Mouse (Mus musculus) telencephalon, adult 2 months (tissue): Measurements from ENCODE around the gene Cacna1b.

Source experiments
- DNase-seq: peaks from one replicate; pipeline ENCODE4 v3.0.0-alpha.2; 2011; ENCODE audit warnings: low read depth, low spot score

The Cacna1b gene

DNA sequence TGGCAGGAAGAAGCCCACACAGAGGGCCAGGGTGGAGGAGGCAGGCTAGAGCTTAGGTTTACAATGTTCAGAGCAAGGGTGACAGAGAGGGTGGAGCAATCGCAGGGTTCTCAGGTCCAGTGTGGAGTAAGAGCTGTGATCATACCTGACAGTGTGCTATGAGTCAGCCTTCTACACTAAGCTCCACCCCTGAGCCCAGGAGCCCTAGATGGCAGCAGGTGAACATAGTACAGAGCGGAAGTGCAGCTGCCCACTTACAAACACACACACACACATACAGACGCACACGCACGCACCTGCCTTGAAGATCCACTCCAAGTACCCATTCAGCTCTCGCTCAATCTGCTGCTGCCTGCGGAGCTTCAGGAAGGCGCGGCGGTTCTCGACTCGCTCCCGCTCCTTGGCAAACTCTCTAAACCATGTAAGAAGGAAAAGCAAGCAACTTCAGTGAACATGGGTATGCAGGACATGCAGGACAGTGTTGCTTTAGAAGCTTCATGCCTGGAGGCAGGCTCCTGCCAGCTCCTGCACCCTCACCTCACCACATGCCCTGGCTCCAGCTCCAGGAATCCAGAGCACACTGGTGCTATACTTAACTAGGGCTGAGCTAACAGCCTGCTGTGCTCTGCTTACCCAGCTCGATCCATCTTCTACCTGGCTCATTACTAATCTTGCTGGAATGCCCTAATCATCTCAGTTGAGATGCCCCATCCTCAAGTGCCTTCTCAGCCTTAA is 43.1 kb downstream of the Cacna1b start:
- no peak for DNase-seq

DNA sequence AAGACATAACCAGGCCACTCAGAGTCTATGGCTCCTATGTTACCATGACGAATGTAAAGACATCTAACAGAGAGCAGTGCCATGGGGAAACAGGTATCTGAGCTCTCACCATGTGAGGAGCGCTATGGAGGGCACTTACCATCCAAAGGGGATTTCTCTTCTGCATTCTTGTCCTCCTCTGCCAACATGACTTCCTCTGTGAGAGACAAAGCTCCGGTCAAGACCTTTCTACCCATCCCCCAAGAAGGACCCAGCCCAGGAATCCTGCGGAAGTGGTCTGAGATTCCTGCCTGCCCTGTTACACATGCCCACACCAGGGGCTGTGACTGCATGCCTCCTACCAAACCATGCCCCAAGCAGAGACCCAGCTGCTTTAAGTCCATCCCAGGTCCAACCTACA is 44.0 kb downstream of the Cacna1b start:
- DNase-seq, result no peak

DNA sequence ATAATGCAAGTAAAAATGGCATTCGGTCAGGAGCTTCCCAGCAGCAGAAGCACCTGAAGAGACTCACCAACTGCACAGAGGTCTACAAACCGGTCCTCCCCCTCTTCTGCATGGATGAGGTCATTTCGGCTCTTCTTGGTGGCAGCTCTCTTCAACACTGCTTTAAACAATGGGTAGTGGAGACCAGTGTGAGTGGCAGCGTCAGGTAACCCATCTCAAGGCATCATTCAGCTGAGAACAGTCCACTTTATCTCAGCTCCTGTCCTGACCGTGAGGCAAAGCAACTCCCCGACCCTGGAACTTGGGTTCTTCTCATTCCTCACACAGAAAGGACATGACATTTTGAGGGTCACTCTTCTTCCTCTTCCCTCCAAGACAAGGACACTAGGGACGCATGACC is 45.0 kb downstream of the Cacna1b start:
- DNase-seq, result no peak

DNA sequence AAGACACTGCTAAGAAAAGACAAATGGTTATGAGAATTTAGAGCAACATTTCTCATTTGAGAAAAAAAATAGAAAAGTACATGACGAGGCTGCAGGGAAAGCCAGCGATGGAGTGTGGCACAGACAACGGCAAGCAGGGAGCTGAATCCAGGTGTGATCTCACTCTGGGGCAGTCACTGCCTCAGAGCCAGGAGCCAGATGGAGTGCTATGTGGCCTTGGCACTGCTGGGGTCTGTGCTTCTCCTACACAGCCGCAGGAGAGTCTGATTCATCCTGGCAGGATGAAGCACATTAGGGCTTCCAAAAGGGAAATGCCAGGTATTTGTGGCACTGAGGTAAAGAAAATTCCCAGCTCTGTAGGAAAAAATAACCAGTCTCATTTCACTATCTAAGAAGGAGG is 45.5 kb downstream of the Cacna1b start:
- DNase-seq, result peak; percentile 85

DNA sequence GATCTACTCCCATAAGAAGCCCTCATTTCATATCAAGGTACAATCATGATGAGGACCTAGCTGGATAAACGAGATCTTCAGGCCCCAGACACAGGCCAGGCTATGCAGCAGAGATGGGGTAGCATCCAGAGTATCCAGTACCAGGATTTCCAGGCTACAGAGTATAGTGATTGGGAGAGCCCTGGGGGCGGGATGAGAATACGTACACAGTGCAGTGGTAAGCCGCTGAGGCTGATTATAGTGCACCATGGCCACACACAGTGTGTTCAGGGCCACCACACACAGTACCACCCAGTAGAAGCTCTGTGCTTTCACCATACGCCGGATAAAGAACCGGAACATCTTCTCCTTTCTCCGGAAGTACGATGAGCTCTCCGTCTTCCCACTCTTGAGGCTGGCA is 57.0 kb downstream of the Cacna1b start:
- no peak for DNase-seq

DNA sequence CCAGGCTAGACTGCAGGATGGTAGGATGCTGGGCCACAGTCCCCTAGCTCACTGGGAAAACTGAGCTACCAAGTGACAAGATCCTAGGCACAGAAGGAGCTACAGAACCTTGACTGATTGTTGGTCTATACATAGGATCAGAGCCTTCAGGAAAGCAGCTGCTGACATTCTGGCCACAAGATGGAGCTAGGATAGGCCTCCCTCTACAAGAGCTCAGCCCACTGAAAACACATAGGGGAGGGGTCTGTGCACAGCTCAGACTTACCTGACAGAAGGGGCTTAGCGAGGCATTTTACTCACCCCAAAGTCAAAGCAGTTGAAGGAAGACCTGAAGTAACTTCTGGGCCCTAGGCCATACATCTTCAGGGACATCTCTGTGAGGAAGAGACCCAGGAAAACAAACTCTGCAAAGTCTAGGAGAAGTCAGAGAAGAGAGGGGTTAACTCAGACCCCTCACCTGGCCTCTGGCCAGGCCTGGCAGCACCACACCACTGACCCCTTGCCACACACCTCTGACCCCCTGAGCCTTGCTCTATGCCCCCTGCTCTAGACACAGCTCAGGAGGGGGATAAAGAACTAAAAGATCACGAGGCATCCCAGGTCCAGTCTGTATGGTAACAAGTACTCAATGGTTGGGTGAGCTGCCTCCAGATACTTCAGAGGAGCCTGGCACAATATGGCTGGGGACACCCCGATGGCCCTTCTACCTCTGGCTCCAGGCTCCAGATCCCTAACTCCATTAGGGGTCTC is 60.6 kb downstream of the Cacna1b start:
- DNase-seq, result no peak

DNA sequence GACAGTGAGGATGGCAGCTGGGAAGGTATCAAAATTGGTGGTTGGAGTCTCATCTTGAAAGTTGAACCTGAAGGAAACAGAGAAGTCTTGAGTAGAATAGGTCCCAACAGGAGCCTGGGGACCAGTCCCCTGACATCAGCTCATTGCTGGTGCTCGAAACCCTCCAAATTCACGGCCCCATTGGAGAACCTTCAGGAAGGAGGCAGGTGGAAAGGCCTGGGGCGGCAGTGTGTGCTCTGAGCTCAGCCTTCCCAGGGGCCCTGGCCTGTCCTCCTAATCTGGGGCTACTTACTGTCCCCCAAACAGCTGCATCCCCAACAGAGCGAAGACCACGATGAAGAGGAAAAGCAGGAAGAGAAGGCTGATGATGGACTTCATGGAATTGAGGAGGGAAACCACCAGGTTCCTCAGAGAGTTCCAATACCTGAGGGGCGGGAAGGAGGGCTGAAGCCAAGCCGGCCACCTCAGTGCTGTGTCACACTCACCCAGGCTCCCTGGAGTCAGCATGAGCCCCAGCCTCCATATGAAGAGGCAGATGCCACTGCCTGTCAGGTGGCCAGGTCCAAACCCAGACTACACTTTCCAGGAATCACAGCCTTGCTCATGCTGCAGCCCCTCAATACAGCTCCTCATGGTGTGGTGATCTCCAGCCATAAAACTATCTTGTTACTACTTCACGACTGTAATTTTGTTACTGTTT is 65.5 kb downstream of the Cacna1b start:
- DNase-seq, result no peak

DNA sequence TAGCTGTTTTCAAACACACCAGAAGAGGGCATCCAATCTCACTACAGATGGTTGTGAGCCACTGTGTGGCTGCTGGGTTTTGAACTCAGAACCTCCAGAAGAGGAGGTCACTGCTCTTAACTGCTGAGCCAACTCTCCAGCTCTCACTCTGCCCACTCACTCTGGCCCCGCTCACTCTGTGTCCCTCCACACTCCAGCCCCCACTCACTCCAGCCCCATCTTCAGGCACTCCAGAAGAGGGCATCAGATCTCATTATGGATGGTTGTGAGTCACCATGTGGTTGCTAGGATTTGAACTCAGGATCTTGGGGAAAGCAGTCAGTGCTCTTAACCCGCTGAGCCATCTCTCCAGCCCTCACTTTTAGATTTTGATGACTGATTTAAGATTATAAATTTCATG is 70.6 kb downstream of the Cacna1b start:
- no peak for DNase-seq

DNA sequence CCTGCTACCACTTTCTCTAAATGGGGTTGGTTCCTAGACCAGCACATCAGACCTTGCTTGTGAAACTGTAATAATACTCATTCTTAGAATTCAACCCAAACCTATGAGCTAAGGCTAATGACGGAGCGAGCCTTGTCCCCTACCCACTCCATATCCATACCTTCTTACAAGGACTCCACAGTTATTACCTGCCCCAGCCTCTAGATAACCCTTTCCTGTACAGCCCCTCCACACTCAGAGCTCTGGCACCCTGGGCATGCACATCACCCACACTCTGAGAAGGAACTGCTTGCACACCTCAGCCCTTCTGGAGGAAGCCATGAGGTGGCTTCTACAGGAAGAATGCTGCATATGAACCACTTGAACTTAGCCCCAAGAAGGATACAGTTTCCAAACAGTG is 72.6 kb downstream of the Cacna1b start:
- no peak for DNase-seq

DNA sequence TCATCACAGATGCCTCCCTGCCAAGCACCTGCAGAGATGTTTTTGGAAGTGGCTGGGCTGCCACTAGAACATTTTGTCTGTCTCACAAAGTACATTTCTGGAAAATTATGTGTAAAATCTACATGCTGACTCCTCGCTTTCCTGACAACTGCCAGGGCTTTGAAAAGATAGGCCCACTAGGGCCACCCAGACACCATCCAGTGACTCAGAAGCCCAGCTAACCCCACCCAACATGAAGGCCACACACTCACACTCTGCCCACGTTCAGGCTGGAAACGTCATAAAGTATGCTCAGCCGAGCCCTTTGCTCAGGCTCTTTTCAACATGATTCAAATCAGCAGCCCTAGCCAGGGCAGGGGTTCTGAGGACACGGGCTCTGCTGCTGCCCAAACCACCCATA is 77.6 kb downstream of the Cacna1b start:
- no peak for DNase-seq

DNA sequence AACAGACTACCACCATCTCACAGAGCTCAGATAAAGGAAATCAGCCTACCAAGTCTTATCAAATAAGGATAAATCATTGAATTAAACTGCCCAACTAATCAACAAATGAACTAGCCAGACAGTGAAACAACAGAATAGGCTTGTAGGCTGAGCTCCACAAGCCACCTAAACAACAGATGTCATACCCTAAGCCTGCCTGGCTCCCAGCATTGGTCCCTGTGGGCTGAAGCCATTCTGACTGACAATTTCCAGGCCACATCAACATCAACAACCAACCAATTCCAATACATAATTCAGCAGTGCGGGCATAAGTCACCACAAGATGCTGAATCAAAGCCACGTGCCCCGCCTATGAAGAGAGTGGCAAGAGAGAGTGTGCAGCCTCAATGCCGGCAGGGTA is 78.2 kb downstream of the Cacna1b start:
- DNase-seq, result no peak

DNA sequence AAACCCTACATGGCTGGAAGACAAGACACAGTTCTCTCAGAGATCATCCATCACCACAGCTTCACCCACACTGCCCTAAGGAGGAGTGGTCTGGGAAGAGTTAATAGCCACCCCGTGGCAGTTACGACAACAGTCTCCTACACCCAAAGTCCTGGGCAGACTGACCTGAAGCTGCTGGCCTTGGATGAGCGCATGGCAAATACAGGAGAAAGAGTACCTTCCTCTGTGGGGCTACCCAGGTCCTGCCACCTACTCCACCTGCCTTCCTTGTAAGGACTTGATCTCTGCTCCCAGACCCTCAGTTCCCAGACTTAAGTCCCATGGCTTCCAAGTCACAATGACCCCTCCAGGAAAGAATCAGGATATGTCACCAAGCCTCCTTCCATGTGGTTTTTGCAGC is 79.7 kb downstream of the Cacna1b start:
- DNase-seq, result no peak

DNA sequence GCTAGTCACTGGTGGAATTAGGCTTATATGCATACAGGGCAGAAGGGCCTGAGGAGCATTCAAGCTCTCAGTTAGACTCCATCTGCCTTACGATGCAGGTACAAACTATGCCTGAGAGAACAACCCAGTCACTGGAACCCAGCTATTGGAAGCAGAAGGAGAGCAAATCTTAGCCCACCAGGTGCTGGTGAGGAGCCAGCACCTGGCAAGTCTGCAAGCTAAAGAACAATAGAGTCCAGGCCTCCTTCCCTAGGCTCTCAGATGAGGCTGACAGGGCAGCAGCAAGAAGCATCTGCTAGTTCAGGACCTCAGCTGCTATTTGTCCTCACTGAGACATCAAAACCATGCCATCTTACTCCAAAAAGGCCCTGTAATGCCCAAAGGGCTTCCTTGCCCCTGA is 82.2 kb downstream of the Cacna1b start:
- DNase-seq, result no peak

DNA sequence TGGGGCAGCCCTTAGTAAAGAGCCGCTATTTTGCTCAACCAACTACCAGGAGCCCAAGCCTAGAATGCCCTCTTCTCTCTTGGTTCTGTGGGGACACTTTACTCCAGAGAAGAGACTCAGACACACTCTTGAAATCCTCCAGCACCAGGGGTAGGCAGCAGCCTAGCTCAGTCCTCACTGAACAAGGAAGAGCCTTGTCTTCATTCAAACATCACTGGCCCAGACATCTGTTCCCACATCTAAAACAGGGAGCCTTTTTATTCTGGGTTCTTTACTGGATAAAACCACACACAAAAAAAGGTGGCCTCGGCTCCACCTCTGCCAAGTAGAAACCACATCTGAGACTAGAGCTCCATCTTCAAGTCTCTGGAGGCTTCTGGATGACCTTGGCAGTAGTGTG is 82.8 kb downstream of the Cacna1b start:
- DNase-seq, result no peak

DNA sequence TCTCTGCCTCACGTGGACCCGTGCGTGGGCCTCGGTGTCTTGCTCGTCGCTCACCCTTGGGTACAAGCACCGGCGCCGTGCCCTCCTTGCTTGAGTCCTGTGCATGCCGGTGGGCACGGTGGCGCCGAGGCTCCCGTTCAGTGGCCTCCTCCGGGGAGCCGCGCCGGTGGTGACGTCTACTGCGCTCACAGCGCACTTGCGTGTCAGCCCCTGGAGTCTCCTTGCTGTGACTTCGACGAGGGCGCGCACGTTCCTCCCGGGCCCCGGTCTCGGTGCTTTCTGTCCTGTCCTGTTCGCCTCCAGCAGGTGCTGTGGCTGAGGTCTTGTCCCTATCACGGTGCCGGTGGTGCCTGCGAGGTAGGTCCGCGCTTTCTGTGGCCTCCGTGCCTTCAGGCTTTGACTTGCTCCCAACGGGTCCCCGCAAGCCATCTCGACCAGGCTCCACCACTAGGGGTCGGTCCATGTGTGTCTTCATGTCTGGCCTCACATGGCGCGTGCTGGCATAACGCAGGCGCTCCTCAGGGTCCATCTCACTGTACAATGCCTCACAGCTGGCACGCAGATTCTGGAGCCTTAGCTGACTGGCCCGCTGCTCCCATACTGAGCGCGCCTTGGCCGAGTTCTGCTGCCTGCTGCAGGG is 83.8 kb downstream of the Cacna1b start:
- no peak for DNase-seq

DNA sequence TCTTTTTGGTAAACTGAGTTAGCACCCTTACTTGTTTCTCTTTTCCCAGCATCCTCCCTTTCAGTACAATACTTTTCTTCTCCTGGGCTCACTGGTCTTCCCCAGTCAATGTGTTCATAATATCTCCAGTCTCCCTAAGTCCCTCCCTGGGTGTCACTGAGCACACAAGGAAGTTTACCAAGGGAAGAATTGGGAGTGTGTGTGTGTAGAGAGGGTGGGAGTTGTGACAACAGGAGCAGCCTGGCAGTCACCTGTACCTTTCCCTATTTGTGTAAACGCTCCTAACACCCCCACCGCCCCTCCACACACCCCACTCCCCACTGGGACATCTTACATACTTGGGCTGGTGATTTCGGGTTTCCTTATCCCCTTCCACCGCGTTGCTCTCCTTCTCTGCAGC is 84.4 kb downstream of the Cacna1b start:
- DNase-seq, result no peak

DNA sequence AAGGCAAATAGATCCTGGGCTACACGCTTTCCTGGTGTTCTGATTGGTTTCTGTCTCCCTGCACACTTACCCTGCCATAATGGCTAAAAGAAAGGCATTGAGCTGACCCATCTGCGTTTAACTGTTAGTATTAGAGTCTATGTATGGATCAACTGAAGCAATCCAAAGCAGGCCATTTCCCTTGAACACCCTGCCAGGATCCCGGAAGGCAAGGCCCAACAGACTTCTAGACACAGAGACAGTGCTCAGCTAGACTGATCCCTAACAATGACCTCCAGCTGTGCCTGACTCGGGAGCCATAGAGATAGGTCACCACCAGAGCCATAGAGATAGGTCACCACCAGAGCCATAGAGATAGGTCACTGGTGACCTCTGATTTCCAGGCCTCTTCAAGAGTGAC is 84.8 kb downstream of the Cacna1b start:
- DNase-seq, result no peak

DNA sequence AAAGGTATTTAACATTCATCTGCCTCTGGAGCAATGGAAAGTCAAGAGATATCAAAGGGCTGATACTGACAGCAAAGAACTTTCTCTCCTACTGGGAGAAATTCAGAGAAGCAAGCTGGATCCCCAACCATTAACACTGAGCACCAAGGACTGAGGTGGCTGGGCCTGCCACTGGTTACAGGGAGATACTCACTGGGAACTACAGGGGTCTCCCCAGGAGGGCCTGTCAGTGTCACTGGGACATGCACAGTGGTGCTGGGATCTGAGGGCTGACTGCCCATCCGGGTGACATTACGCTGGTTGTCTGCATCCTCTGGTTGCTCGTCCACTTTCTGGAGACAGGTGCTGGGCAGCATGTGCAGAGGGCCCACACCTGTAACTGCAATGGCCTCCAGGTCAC is 85.3 kb downstream of the Cacna1b start:
- DNase-seq, result no peak

DNA sequence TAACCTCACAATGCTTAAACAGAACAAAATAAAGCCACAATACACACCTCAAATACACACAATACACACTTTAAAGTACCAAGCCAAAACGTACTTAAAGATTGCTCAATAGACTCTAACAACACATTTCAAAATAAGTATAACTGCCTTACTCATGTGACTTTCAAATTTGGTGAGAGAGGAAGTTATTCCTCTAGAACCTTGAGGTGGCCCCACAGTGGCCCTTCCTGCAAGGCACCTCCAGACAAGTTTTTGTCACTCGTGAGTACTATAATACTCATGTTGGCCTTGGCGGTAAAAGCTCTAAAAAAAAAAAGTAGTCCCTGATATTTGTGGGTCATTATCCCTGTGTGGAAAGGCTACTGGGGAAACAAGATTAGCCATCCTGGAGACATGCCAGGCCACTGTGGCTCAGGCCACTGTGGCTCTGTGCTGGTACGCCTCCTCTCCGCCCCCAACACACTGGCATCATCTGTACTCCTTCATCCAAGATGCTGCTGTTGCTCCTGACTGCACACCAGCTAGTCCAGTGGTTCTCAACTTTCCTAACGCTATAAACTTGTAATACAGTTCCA is 88.4 kb downstream of the Cacna1b start:
- DNase-seq, result no peak

DNA sequence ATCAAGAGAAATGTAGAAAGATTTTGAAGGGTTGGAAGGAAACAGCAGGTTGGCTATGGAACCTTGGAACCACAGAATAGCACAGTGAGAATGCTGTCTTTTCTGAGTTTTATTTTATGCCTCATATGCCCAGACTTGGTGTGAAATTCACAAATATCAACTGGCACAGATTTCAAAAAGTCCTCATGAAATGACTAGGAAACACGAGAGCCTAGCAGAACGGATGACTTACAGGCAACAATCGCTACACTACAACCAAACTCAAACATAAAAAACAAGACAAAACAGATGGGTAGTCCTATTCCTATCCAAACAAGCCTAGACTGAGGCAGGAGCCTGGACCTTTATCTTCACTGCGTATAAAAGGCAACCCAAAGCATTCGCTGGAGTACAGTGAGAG is 94.4 kb downstream of the Cacna1b start:
- peak; percentile 70 for DNase-seq

DNA sequence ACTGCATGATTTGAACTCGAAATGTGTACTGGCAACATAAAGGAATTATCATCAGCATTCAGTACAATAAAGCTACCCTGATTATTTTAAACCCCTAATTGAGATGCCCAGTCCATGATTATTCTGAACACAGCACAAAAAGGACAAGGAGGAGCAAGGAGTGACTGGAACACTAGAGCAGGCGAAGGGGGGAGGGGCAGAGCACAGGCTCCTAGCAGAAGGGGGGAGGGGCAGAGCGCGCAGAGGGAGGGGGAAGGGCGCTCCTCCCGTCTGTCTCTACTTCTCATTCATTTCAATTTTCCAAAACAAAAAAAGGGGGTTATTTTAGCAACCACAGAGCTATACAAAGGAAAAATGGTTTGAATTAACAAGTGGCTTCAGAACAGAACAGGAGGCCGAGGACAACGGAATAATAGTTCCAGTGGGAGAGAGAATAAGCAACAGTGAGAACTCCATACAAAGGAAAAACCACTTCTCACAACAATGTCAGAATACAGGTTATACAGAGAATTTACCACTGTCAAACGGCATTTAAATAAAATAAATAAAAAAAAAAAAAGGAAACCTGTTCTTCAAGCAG is 98.2 kb downstream of the Cacna1b start:
- DNase-seq, result no peak
